Mouse (Mus musculus): ENCODE results near the gene Nkx2-3. TPM values are rescaled to one million over a fixed set of nuclear protein-coding genes. Genes with fewer than 3 reads are reported as not detected.

The Nkx2-3 gene
- polyA plus RNA-seq, 1 experiment = 7.4 TPM

DNA sequence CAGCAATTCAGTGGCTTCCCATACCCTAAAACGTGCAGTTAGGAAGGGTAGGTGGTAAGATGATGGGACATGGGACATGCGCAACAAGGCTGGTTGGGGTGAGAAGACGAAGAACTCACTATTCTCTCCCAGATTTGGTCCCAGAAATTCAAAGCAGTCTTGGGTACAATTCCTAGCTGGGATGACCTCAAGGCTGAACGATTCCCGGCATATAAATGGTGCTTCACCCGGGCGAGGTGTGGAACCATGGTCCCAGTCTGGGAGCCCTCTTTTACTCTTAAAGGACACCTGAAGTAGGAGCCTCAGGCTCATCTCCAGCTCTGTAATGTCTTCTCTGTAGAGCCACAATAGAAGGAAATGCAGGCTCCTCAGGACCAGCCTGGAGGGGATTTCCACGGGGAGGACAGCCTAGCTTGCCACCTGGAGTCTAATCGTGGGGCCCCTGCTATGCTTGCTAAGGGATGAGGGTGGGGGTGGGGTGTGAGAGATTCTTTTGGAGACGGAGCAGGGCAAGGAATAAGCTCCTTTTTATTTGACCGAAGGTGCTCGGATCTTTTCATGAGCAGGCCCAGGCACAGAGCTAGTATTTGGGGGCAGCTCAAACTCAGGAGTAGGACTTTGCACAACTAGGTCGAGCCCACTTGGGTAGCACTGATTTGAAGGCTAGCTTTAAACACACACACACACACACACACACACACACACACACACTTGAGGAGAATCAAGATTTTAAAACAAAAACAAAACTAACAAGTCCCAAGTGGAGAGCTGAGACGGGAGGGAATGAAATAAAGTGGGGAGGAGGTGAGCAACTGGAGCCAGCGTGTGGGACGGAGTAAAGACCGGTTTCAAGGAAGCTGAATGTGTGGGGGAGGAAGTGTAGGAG lies 6.2 kb upstream of the Nkx2-3 start:
- H3K36me3 ChIP-seq (ENCODE audit: control insufficient read depth, insufficient read depth, low read length) = no peaks in the 10 kb centered on the region
- no peak overlapping the region for H3K4me3 ChIP-seq (ENCODE audit: extremely low read depth, insufficient read depth, insufficient read length)
- WGBS = 44% methylated on average over 17 of the region's 17 CpGs
- TF ChIP-seq POLR2A (IDR thresholded peaks at IDR 0.05; ENCODE audit: low read depth, low read length) = no peak
- TF ChIP-seq CTCF (IDR thresholded peaks at IDR 0.05; ENCODE audit: extremely low read depth, insufficient read depth, insufficient read length, insufficient replicate concordance) = no peak
- no peak for DNase-seq (ENCODE audit: low read depth in 1 of 2, low spot score in 2 of 2)
- H3K27me3 ChIP-seq (ENCODE audit: control insufficient read depth, insufficient read depth, low read length) = peaks cover 25% of the 10 kb centered on the region
- no peak overlapping the region for H3K27ac ChIP-seq (ENCODE audit: insufficient read depth, low read length)
- H3K4me1 ChIP-seq (ENCODE audit: control insufficient read depth, insufficient read depth, insufficient read length) = peaks cover 2% of the 10 kb centered on the region; the same call in 1 of the 2 replicates

- Histone ChIP-seq H3K27ac (ENCODE audit: insufficient read depth, low read length) (peak overlapping the region; percentile 69), H3K4me3 (ENCODE audit: extremely low read depth, insufficient read depth, insufficient read length) (peak overlapping the region; percentile 12; the same call in 1 of the 2 replicates), H3K4me1 (ENCODE audit: control insufficient read depth, insufficient read depth, insufficient read length) (peaks cover 2% of the 10 kb centered on the region; the same call in 1 of the 2 replicates), H3K27me3 (ENCODE audit: control insufficient read depth, insufficient read depth, low read length) (peaks cover 20% of the 10 kb centered on the region), H3K36me3 (ENCODE audit: control insufficient read depth, insufficient read depth, low read length) (no peaks in the 10 kb centered on the region)
- WGBS = 3% methylated on average over 39 of the region's 40 CpGs
- no peak for TF ChIP-seq POLR2A (IDR thresholded peaks at IDR 0.05; ENCODE audit: low read depth, low read length)
- no peak for TF ChIP-seq CTCF (IDR thresholded peaks at IDR 0.05; ENCODE audit: extremely low read depth, insufficient read depth, insufficient read length, insufficient replicate concordance)
- no peak for DNase-seq (ENCODE audit: low read depth in 1 of 2, low spot score in 2 of 2)
Observed at GRCm38 (mm10) chr19:43606552-43607530, 5.3 kb upstream of the Nkx2-3 start.

- Histone ChIP-seq H3K27ac (ENCODE audit: insufficient read depth, low read length) (no peak overlapping the region), H3K36me3 (ENCODE audit: control insufficient read depth, insufficient read depth, low read length) (no peaks in the 10 kb centered on the region), H3K4me1 (ENCODE audit: control insufficient read depth, insufficient read depth, insufficient read length) (peaks cover 2% of the 10 kb centered on the region), H3K4me3 (ENCODE audit: extremely low read depth, insufficient read depth, insufficient read length) (no peak overlapping the region), H3K27me3 (ENCODE audit: control insufficient read depth, insufficient read depth, low read length) (peaks cover 31% of the 10 kb centered on the region)
- WGBS = 1% methylated on average over 11 of the region's 11 CpGs
- TF ChIP-seq POLR2A (IDR thresholded peaks at IDR 0.05; ENCODE audit: low read depth, low read length) (no peak), CTCF (IDR thresholded peaks at IDR 0.05; ENCODE audit: extremely low read depth, insufficient read depth, insufficient read length, insufficient replicate concordance) (no peak)
- DNase-seq (ENCODE audit: low read depth in 1 of 2, low spot score in 2 of 2) = no peak
Observed at GRCm38 (mm10) chr19:43607842-43608680, 4.1 kb upstream of the Nkx2-3 start.

- H3K4me3 ChIP-seq (ENCODE audit: extremely low read depth, insufficient read depth, insufficient read length) = no peak overlapping the region
- H3K27ac ChIP-seq (ENCODE audit: insufficient read depth, low read length) = 0 out of 2 replicates have a peak overlapping the region, but pooled peaks have one; percentile 0
- peaks cover 2% of the 10 kb centered on the region for H3K4me1 ChIP-seq (ENCODE audit: control insufficient read depth, insufficient read depth, insufficient read length)
- TF ChIP-seq POLR2A (IDR thresholded peaks at IDR 0.05; ENCODE audit: low read depth, low read length) (no peak), CTCF (IDR thresholded peaks at IDR 0.05; ENCODE audit: extremely low read depth, insufficient read depth, insufficient read length, insufficient replicate concordance) (no peak)
- peaks cover 36% of the 10 kb centered on the region for H3K27me3 ChIP-seq (ENCODE audit: control insufficient read depth, insufficient read depth, low read length)
- 37% methylated on average over 8 of the region's 8 CpGs for WGBS
- H3K36me3 ChIP-seq (ENCODE audit: control insufficient read depth, insufficient read depth, low read length) = no peaks in the 10 kb centered on the region
- no peak for DNase-seq (ENCODE audit: low read depth in 1 of 2, low spot score in 2 of 2)
Observed at GRCm38 (mm10) chr19:43608711-43609457, 3.2 kb upstream of the Nkx2-3 start.

DNA sequence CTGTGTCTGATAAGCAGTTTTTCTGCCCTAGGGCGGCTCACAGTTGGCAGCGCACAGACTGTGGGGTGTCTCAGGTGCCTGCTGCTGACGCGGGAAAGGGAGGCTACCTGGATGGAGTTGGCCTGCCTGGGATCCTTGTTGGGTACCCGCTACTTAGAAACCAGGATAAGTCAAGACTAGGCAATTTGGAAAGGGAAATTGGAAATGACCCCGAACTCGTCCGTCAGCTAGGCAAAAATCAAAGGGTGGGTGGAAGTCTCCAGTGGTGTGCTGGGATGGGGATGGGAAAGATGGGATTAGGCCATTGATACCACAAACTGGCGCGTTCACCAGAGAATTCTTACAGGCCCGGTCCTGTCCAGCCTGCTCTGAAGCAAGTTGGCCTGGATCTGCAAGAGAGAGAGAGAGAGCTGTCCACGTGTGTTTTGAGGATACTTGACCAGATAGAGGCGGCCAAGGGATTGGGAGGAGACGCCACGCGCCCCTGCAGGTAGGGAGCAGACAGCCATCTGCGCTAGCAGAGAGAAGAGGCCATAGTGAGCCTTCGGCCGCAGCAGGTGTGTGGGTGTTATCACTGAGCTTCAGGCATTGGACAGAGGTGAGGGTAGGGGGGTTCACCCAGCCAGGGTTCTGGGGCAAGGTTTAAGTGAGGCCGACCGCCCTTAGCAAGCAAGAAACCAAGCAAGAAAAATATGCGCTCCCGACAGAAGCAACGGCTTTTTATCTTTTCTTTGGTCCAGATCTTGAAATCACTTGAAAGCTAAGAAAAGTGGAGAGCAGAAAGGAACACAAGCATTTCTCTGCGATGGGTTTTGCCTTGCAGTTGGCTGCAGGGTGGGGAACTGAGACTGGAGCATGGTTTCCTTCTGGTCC lies 2.4 kb upstream of the Nkx2-3 start:
- Histone ChIP-seq H3K27me3 (ENCODE audit: control insufficient read depth, insufficient read depth, low read length) (peaks cover 45% of the 10 kb centered on the region), H3K36me3 (ENCODE audit: control insufficient read depth, insufficient read depth, low read length) (no peaks in the 10 kb centered on the region), H3K27ac (ENCODE audit: insufficient read depth, low read length) (peak overlapping the region; percentile 37; the same call in 1 of the 2 replicates), H3K4me1 (ENCODE audit: control insufficient read depth, insufficient read depth, insufficient read length) (peaks cover 7% of the 10 kb centered on the region), H3K4me3 (ENCODE audit: extremely low read depth, insufficient read depth, insufficient read length) (no peak overlapping the region)
- TF ChIP-seq POLR2A (IDR thresholded peaks at IDR 0.05; ENCODE audit: low read depth, low read length) = no peak
- TF ChIP-seq CTCF (IDR thresholded peaks at IDR 0.05; ENCODE audit: extremely low read depth, insufficient read depth, insufficient read length, insufficient replicate concordance) = no peak
- 23% methylated on average over 25 of the region's 25 CpGs for WGBS
- DNase-seq (ENCODE audit: low read depth in 1 of 2, low spot score in 2 of 2) = no peak
